Mouse (Mus musculus): Measurements from ENCODE around the gene Pitpnm2. TPM values are rescaled to one million over a fixed set of nuclear protein-coding genes. Genes with fewer than 3 reads are reported as not detected.

Pitpnm2 gene
- polyA plus RNA-seq, 1 experiment from 2014 or later = 33.9 TPM

GRCm38 (mm10) chr5:124069657-124070056 lies 179.9 kb downstream of the Pitpnm2 start:
- no peak for DNase-seq (ENCODE audit: low spot score)

Other genes with a start within 250 kb of the Pitpnm2 start
- 32.4 and 32.8 TPM in 2 replicates for gene Vps37b, start 217.5 kb downstream of the Pitpnm2 start, polyA plus RNA-seq (2015; fragmentation: Nextera tagmentation; extraction: Ambion mirVana)
- 38.3 and 39.3 TPM in 2 replicates for gene Abcb9, start 154.0 kb downstream of the Pitpnm2 start, polyA plus RNA-seq (2015; fragmentation: Nextera tagmentation; extraction: Ambion mirVana)
- gene Ogfod2, start 137.5 kb downstream of the Pitpnm2 start, polyA plus RNA-seq (2015; fragmentation: Nextera tagmentation; extraction: Ambion mirVana) = 35.6 and 41.8 TPM in 2 replicates
- 132 and 146 TPM in 2 replicates for gene Arl6ip4, start 133.7 kb downstream of the Pitpnm2 start, polyA plus RNA-seq (2015; fragmentation: Nextera tagmentation; extraction: Ambion mirVana)
- gene Mphosph9, start 78.2 kb upstream of the Pitpnm2 start, polyA plus RNA-seq (2015; fragmentation: Nextera tagmentation; extraction: Ambion mirVana) = 16.7 and 21.2 TPM in 2 replicates
- 11.0 and 11.9 TPM in 2 replicates for gene 2810006K23Rik, start 78.3 kb upstream of the Pitpnm2 start, polyA plus RNA-seq (2015; fragmentation: Nextera tagmentation; extraction: Ambion mirVana)
- 86.3 and 118 TPM in 2 replicates for gene Cdk2ap1, start 113.3 kb upstream of the Pitpnm2 start, polyA plus RNA-seq (2015; fragmentation: Nextera tagmentation; extraction: Ambion mirVana)
- gene Sbno1, start 176.2 kb upstream of the Pitpnm2 start, polyA plus RNA-seq (2015; fragmentation: Nextera tagmentation; extraction: Ambion mirVana) = 76.5 and 90.9 TPM in 2 replicates
- gene Kmt5a, start 190.2 kb upstream of the Pitpnm2 start, polyA plus RNA-seq (2015; fragmentation: Nextera tagmentation; extraction: Ambion mirVana) = 47.9 and 50.8 TPM in 2 replicates
- gene Rilpl2, start 228.6 kb upstream of the Pitpnm2 start, polyA plus RNA-seq (2015; fragmentation: Nextera tagmentation; extraction: Ambion mirVana) = 39.5 and 40.2 TPM in 2 replicates
- 17.5 and 17.8 TPM in 2 replicates for gene Snrnp35, start 233.4 kb upstream of the Pitpnm2 start, polyA plus RNA-seq (2015; fragmentation: Nextera tagmentation; extraction: Ambion mirVana)

All from thymus, postnatal 0 days (tissue).